Mouse (Mus musculus) gastrocnemius, postnatal 14 days (tissue): Measurements from ENCODE around the gene Irgq. TPM values are rescaled to one million over a fixed set of nuclear protein-coding genes. Genes with fewer than 3 reads are reported as not detected.
"Not testable (repeated sequence)": the region's sequence is repeated elsewhere in the genome, so short reads cannot be mapped to it uniquely, and the experiment has no call there.

Experiments
- DNase-seq: peaks from one replicate; pipeline ENCODE4 v3.0.0; 2021; ENCODE audit warnings: mixed read lengths
- intact Hi-C: fragments of 180-260 bp; cut with DNase I; formaldehyde crosslinking; loops from one replicate; pipeline ENCODE4 v1.15.1; 2025; ENCODE audit warnings: low total_unique reads
- total RNA-seq, 2 experiments: library from RNA; stranded (reverse); gene quantifications; 2 replicates each; pipeline ENCODE4 v1.2.3; 2021

Gene Irgq
- total RNA-seq, 2 experiments from 2014 or later = 10.5 to 12.8 TPM

DNA sequence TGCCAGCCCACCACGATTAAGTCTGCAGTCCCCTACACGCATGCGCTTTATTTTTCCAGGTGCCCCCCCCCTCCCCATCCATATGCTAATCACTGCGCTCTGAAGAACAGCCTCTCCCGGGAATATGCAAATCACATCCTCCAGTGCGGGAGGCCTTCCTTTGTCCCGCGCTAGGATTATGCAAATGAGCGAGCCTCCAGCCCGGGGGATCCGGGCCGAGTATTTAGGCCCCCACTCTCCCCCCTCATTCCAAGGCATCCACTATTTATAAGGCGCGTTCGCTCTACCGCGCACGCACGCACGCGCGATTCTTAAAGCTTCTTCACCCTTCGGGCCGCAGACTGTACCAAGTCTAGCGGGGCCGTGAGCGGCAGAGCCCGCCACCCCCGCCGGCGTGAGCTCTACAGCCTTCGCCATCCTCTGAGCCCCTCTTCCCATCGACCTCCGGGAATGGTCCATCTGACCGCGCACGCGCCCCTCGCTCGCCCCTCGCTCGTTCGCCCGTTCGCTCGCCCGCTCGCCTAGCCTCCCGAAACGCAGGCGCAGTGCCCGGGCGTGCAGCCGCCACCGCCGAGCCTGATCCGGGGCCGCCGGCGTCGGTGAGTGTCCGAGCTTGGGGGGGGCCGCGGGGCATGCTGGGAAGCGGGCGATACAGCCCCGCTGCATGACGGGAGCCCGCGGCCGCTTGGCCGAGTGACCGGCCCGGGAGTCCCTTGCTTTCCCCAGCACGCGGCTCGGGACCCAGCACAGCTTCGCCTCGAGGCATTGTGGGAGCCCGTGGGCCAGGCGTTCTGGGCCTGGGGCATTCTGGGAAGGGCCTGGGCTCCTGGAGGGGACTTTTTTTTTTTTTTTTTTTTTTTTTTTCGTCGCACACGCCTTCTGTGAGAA lies 23.4 kb upstream of the Irgq start, which contains the start of gene Zfp428:
Zfp428 (plus strand) TSS at position 169 of the 888 bp plus-strand sequence.
- intact Hi-C loops = no loop called here
- DNase-seq = peak; percentile 94

DNA sequence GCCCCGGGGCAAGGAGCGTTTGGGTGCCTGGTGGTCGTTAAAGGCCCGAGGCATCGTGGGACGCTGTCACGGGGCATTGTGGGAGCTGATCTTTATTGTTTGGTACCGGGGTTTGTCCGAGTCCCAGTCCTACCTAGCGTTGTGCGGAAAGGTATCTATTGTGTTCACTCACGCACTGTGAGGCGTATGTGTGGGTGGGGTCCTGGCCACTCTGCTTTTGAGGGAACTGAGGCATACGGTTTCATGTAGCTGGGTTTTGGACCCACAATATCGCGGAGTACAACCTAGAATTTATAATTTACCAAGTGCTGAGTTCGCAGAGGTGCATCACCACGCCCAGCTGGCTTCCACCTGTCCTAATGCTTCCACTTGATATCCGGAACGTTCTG lies 22.8 kb upstream of the Irgq start:
- DNase-seq = no peak
- intact Hi-C loops = no loop called here

- no peak for DNase-seq
- intact Hi-C loops = loop anchor here (10.0 kb wide), 1 partner anchor 52 kb away; no protein-coding TSS in a partner anchor
Measured at GRCm38 (mm10) chr7:24512355-24512754, 18.1 kb upstream of the Irgq start, which contains the start of gene AC161166.1. AC161166.1 (minus strand) TSS chr7:24512455.

GRCm38 (mm10) chr7:24516319-24516718 lies 14.2 kb upstream of the Irgq start:
- intact Hi-C loops = loop anchor here (10.0 kb wide), 1 partner anchor 48 kb away; no protein-coding TSS in a partner anchor
- DNase-seq = not testable (repeated sequence)

- DNase-seq = no peak
- intact Hi-C loops = loop anchor here (10.0 kb wide), 1 partner anchor 48 kb away; no protein-coding TSS in a partner anchor
Measured at GRCm38 (mm10) chr7:24517077-24517476, 13.4 kb upstream of the Irgq start.

DNA sequence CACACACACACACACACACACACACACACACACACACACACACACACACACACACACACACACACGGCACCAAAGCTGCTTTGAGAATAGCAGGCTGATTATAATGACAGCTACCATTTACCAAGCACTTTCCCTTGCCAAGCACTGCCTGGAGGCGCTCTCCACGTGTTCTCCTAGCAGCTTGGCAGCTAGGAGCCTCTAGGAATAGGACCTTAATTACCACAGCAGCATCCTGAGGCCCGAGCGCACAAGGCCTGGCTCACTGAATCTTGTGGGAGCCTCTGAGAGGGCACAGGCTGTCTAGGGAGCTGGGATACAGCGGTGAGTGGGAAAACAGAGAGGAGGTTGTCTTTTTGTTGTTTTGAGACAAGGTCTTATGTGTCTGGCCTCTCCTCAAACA lies 12.8 kb upstream of the Irgq start:
- DNase-seq = no peak
- intact Hi-C loops = loop anchor here (1.0 to 10.0 kb wide), 2 partner anchors 25 to 47 kb away; no protein-coding TSS in a partner anchor

DNA sequence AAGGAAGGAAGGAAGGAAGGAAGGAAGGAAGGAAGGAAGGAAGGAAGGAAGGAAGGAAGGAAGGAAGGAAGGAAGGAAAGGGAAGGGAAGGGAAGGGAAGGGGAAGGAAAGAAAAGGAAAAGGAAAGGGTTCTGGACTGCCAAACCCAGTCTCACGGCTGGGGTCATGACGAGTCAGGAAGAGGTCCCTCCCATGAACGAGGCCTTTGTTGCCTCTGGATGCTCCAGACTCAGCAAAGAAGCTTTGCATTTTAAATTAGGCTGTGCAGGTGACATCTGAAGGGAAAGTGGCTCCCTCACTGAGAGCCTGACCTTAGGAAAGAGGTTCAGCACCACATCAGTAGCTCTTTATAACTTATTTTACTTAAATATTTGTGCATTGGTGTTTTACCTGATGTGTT lies 11.4 kb upstream of the Irgq start:
- intact Hi-C loops = loop anchor here (10.0 kb wide), 1 partner anchor 46 kb away; no protein-coding TSS in a partner anchor

GRCm38 (mm10) chr7:24520054-24520453 lies 10.4 kb upstream of the Irgq start:
- DNase-seq, intact Hi-C loops: not testable (repeated sequence)

More for the DNA sequence above, 11.4 kb upstream of the Irgq start:
- DNase-seq = no peak

GRCm38 (mm10) chr7:24522805-24523204 lies 7.7 kb upstream of the Irgq start:
- no peak for DNase-seq
- intact Hi-C loops = no loop called here

GRCm38 (mm10) chr7:24523723-24524122 lies 6.8 kb upstream of the Irgq start:
- DNase-seq = no peak
- intact Hi-C loops = no loop called here

DNA sequence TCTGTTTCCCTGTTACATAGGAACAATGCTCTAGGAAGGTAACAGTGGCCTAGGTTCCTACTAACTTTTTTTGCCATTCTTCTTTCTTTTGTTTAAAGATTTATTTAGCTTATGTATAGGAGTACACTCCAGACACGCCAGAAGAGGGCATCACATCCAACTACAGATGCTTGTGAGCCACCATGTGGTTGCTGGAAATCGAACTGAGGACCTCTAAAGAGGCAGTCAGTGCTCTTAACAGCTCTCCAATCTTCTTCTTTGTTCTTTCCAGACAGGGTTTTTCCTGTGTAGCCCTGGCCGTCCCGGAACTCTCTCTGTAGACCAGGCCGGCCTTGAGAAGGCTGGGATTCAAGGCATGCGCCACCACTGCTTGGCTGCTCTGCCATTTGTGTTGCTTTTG lies 5.5 kb upstream of the Irgq start:
- intact Hi-C loops = no loop called here

DNA sequence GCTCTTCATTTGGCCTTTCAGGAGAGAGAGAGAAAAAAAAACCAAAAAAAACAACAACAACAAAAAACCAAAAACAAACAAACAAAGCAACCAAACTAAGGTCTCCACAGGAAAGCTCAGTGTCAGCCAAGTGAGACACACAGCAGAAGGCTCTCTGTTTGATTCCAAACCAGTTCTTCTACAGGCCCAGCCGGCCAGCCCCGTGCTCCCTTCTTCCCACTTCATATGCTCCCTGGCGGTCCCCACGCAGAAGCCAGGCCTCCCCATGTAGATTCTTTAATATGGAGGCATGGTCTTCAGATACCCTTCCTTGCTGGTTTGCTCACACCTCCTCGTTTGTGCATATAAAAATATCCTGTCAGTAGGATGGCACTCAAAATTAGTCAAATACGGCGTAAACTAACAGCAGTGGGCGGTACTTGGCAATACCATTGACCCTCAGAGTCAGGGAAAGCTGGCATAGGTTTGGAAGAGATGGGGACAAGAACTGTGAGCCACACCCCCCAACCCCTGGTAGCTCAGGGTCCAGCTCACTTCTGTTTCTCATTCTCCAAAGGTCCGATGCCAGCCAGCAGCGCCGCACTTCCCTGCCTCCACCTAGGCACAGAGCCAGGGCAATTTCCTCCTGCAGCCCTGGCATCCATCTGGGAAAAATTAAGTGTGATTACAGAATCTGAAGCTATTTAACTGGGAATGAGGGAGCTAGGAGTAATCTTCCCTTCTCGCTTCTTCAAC lies 4.6 kb upstream of the Irgq start:
- no peak for DNase-seq
- intact Hi-C loops = no loop called here

More for the DNA sequence above, 5.5 kb upstream of the Irgq start:
- DNase-seq = no peak

DNA sequence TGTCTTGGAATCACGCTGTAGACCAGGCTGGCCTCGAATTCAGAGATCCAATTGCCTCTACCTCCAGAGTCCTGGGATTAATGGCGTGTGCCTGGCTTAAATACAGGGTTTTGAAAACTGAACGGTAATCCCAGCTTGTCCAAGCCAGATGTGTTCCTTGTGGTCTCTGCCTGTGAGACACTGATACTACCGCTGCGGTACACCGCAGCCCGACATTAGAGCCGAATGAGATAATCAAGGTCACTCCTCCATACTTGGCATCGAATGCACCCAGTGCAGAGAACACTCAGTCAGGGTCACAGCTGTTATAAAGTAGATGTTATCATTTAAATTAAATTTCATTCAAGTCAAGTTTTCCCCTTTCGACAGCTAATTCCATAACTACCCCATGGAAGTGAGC lies 1.6 kb upstream of the Irgq start:
- intact Hi-C loops = no loop called here
- no peak for DNase-seq

DNA sequence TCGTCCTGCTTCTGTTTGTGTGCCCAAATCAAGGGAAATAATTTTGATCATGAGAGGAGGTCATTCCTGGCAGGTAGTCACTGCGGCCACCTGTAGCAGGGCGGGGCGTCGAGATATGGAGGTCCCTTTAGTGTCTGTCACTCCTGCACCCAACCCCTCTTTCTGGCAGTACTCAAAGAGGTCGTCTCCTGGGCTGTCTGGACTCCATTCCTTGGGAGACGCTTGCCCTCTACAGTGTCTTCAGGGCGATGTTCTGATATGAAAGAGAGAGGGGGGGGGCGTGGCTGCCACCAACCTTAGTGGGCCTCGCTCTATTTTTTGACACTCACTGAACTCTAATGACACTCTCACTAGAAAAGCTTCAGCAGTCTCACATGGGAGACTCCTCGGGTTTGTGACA lies 909 bp upstream of the Irgq start:
- intact Hi-C loops = no loop called here
- no peak for DNase-seq

GRCm38 (mm10) chr7:24531211-24531971 lies 902 bp downstream of the Irgq start:
- DNase-seq = peak; percentile 82
- intact Hi-C loops = no loop called here

GRCm38 (mm10) chr7:24533031-24533571 lies 2.6 kb downstream of the Irgq start:
- no peak for DNase-seq
- intact Hi-C loops = no loop called here

- DNase-seq = no peak
- intact Hi-C loops = no loop called here
Measured at GRCm38 (mm10) chr7:24533806-24534205, 3.3 kb downstream of the Irgq start.

- no peak for DNase-seq
- intact Hi-C loops = no loop called here
Measured at GRCm38 (mm10) chr7:24534301-24534700, 3.8 kb downstream of the Irgq start.

- intact Hi-C loops = no loop called here
- no peak for DNase-seq
Measured at GRCm38 (mm10) chr7:24537081-24537480, 6.6 kb downstream of the Irgq start.
